Mouse (Mus musculus) embryonic facial prominence, embryonic 11.5 days (tissue): ENCODE results near the gene Psmb11. TPM values are rescaled to one million over a fixed set of nuclear protein-coding genes. Genes with fewer than 3 reads are reported as not detected.
A peak's percentile ranks its signal among the peaks of the same experiment; 100 is the strongest.

Experiments used
- ATAC-seq: fragments of 200-750 bp; cut with Nextera tagmentation; replicated peaks from 2 replicates; pipeline ENCODE4 v1.8.0; 2017; ENCODE audit warnings: low read depth; ENCODE audit not compliant: insufficient number of reproducible peaks, low FRiP score, low TSS enrichment
- DNase-seq: peaks from one replicate; pipeline ENCODE4 v3.0.0-alpha.2; 2015; ENCODE audit warnings: low spot score
- H3K27ac ChIP-seq: fragments of 300-500 bp; sonication (generic); replicated peaks from 2 replicates; pipeline ENCODE4 v1.5.1; 2014; ENCODE audit warnings: mild to moderate bottlenecking, low read depth, low read length, control low read depth
- H3K27me3 ChIP-seq: fragments of 300-500 bp; sonication (generic); 2 replicates; pipeline ENCODE4 v1.6.1; 2014; ENCODE audit warnings: mild to moderate bottlenecking, low read length, moderate library complexity, mixed read lengths; ENCODE audit not compliant: control insufficient read depth, insufficient read depth
- H3K36me3 ChIP-seq: fragments of 300-500 bp; sonication (generic); replicated peaks from 2 replicates; pipeline ENCODE4 v1.6.1; 2014; ENCODE audit warnings: low read depth, mild to moderate bottlenecking, low read length, moderate library complexity, mixed read lengths; ENCODE audit not compliant: control insufficient read depth, insufficient read depth
- H3K4me1 ChIP-seq: fragments of 300-500 bp; sonication (generic); 2 replicates; pipeline ENCODE4 v1.6.1; 2014; ENCODE audit warnings: low read length, mixed read lengths; ENCODE audit not compliant: control insufficient read depth, insufficient read depth
- H3K4me2 ChIP-seq: fragments of 300-500 bp; sonication (generic); 2 replicates; pipeline ENCODE4 v1.6.1; 2014; ENCODE audit warnings: low read depth, mild to moderate bottlenecking, control low read depth, low read length, moderate library complexity
- H3K4me3 ChIP-seq: fragments of 300-500 bp; sonication (generic); 2 replicates; pipeline ENCODE4 v1.5.1; 2014; ENCODE audit warnings: low read depth, low read length, control low read depth
- H3K9ac ChIP-seq: fragments of 300-500 bp; sonication (generic); replicated peaks from 2 replicates; pipeline ENCODE4 v1.6.1; 2014; ENCODE audit warnings: mild to moderate bottlenecking, control low read depth, low read length
- H3K9me3 ChIP-seq: fragments of 300-500 bp; sonication (generic); replicated peaks from 2 replicates; pipeline ENCODE4 v1.6.1; 2016; ENCODE audit warnings: mild to moderate bottlenecking, low read length, inconsistent platforms, mixed read lengths; ENCODE audit not compliant: control insufficient read depth
- WGBS: fragments of 180-500 bp; shearing (Covaris S2); extraction: QIAGEN DNeasy Blood & Tissue Kit; methylation state at CpG from one replicate; pipeline ENCODE4 v1.1.7; 2014; 5-methylcytosine and 5-hydroxymethylcytosine counted together
- polyA plus RNA-seq: library from polyadenylated mRNA; unstranded; fragments of >200 nt; fragmentation: Nextera tagmentation; extraction: Ambion mirVana; gene quantifications from 2 replicates; pipeline ENCODE4 v1.2.1, GENCODE M21; 2014

Gene Psmb11
- polyA plus RNA-seq, 1 experiment from 2014 or later, result not detected

DNA sequence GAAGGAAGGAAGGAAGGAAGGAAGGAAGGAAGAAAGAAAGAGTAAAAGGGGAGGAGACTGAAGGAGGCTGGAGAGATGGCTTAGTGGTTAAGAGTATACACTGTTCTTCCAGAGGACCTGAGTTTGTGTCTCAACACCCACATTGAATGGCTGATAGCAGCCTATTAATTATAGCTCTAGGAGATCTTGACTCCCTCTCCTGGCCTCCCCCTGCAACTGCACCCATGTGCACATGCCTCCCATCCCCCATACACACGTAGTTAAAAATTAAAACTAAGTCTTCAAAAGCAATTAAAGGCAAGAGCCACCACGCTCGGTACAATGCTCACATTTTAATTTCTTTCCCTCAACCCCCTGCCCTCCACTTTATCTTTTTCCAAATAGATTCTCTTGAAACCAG, 27.2 kb upstream of the Psmb11 start:
- ATAC-seq, result no peak
- no peak for DNase-seq
- H3K27ac ChIP-seq, result no peak overlapping the region

GRCm38 (mm10) chr14:54594631-54595414, 26.4 kb upstream of the Psmb11 start:
- Histone ChIP-seq H3K9me3 (no peaks in the 10 kb centered on the region), H3K27me3 (no peaks in the 10 kb centered on the region), H3K27ac (no peak overlapping the region), H3K36me3 (no peaks in the 10 kb centered on the region), H3K4me2 (no peak overlapping the region), H3K4me3 (no peak overlapping the region), H3K9ac (no peak overlapping the region), H3K4me1 (no peaks in the 10 kb centered on the region)
- 67% methylated on average over 28 of the region's 28 CpGs for whole genome bisulfite sequencing
- DNase-seq (no peak), ATAC-seq (no peak)

More for the DNA sequence above, 27.2 kb upstream of the Psmb11 start:
- no peak overlapping the region for H3K4me3 ChIP-seq
- no peaks in the 10 kb centered on the region for H3K9me3 ChIP-seq
- no peak overlapping the region for H3K9ac ChIP-seq
- 87% methylated on average over 3 of the region's 3 CpGs for WGBS
- no peaks in the 10 kb centered on the region for H3K4me1 ChIP-seq
- H3K4me2 ChIP-seq, result no peak overlapping the region
- H3K36me3 ChIP-seq, result no peaks in the 10 kb centered on the region
- no peaks in the 10 kb centered on the region for H3K27me3 ChIP-seq

GRCm38 (mm10) chr14:54597084-54597483, 24.1 kb upstream of the Psmb11 start:
- H3K4me3 ChIP-seq, result no peak overlapping the region
- no peak overlapping the region for H3K27ac ChIP-seq
- H3K9me3 ChIP-seq, result no peaks in the 10 kb centered on the region
- no peak overlapping the region for H3K9ac ChIP-seq
- no peak for DNase-seq
- no peak for ATAC-seq
- no peaks in the 10 kb centered on the region for H3K36me3 ChIP-seq
- H3K4me1 ChIP-seq, result no peaks in the 10 kb centered on the region
- H3K27me3 ChIP-seq, result no peaks in the 10 kb centered on the region
- no peak overlapping the region for H3K4me2 ChIP-seq
- WGBS, result 79% methylated on average over 7 of the region's 7 CpGs

DNA sequence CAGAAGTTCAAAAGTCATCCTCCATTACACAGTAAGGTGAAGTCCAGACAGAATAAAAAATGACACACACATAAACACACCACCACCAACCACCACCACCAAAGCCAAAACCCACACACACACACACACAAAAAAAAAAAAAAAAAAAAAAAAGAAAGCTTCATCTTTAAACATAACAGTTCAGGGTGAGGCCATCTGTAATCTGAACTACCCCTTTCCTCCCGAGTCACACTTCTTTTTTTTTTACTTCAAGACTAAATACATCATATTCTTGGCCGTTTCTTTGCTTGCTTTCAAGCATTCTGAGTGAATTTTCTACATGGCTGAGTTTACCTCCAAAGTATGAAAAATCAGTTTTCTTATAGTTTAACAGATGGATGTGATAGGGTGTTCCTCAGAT, 19.6 kb upstream of the Psmb11 start:
- no peak for DNase-seq
- no peak overlapping the region for H3K27ac ChIP-seq
- no peak overlapping the region for H3K9ac ChIP-seq
- no peak overlapping the region for H3K4me2 ChIP-seq
- 66% methylated on average over 2 of the region's 2 CpGs for WGBS
- no peaks in the 10 kb centered on the region for H3K9me3 ChIP-seq
- H3K4me1 ChIP-seq, result no peaks in the 10 kb centered on the region
- H3K4me3 ChIP-seq, result no peak overlapping the region
- H3K36me3 ChIP-seq, result no peaks in the 10 kb centered on the region
- H3K27me3 ChIP-seq, result no peaks in the 10 kb centered on the region
- ATAC-seq, result no peak

DNA sequence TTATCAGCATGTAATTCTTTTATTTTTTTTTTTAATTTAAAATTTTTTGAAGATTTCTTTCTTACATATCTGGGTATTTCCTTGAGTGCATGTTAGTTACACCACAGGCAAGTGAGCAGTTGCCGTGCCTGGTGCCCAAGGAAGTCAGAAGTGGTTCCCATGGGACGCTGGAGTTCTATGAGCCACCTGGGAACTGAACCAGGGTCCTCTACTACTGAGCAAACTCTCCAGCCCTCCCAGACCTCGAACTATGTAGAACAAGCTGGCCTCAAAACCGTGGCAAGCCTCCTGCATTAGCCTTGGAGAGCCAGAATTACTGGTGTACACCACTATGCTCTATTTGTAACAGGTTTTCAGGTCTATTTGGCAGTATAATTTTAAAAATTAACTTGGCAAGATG, 18.6 kb upstream of the Psmb11 start:
- DNase-seq (peak; percentile 40), ATAC-seq (peak; percentile 9; the same call in 1 of the 2 replicates)
- H3K9ac ChIP-seq, result peak overlapping the region; percentile 83
- peak overlapping the region; percentile 52 for H3K4me2 ChIP-seq
- H3K36me3 ChIP-seq, result no peaks in the 10 kb centered on the region
- no peaks in the 10 kb centered on the region for H3K9me3 ChIP-seq
- no peaks in the 10 kb centered on the region for H3K4me1 ChIP-seq
- no peaks in the 10 kb centered on the region for H3K27me3 ChIP-seq
- H3K4me3 ChIP-seq, result peak overlapping the region; percentile 61
- WGBS, result 38% methylated on average over 4 of the region's 4 CpGs
- peak overlapping the region; percentile 72 for H3K27ac ChIP-seq

DNA sequence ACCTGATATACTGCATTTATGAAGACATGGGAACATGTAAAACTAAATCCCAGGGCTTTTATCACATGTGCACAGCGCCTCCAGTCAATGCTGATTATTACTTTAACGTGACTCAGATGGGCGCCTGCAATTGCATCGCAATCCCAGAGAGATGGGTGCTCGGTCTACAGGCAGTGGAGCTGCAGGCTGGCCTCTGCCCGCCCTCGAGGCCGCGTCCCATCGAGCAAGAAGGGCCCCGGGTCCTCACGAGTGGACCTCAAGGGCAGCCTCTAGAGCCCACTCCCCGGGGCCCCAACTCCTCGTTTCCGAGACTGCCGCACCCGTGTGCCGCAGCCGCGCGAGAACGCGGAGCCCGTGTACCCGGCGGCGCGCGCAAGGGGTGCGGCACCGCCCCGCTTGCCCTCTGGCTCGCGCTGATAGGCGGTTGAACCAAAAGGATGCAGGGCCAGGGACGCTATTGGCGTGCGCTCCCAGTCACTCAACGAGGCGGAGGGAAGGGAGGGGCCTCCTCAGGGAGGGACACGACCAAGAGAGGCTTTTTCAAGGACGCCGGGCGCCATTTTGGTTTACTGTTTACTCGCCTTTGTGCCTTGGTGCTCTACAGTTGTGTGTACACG, 18.1 kb upstream of the Psmb11 start:
- H3K9ac ChIP-seq, result peak overlapping the region; percentile 83
- peak overlapping the region; percentile 52 for H3K4me2 ChIP-seq
- DNase-seq (peak; percentile 98), ATAC-seq (peak; percentile 99)
- WGBS, result under 1% methylated on average over 46 of the region's 46 CpGs
- no peaks in the 10 kb centered on the region for H3K27me3 ChIP-seq
- no peaks in the 10 kb centered on the region for H3K36me3 ChIP-seq
- peak overlapping the region; percentile 61 for H3K4me3 ChIP-seq
- peak overlapping the region; percentile 72 for H3K27ac ChIP-seq
- no peaks in the 10 kb centered on the region for H3K9me3 ChIP-seq
- H3K4me1 ChIP-seq, result no peaks in the 10 kb centered on the region

- no peaks in the 10 kb centered on the region for H3K36me3 ChIP-seq
- 85% methylated on average over 8 of the region's 8 CpGs for WGBS
- DNase-seq (no peak), ATAC-seq (no peak)
- peak overlapping the region; percentile 58 for H3K27ac ChIP-seq
- H3K4me2 ChIP-seq, result peak overlapping the region; percentile 26
- H3K4me3 ChIP-seq, result peak overlapping the region; percentile 61
- no peaks in the 10 kb centered on the region for H3K9me3 ChIP-seq
- H3K4me1 ChIP-seq, result no peaks in the 10 kb centered on the region
- H3K27me3 ChIP-seq, result no peaks in the 10 kb centered on the region
- peak overlapping the region; percentile 30 for H3K9ac ChIP-seq
Measured at GRCm38 (mm10) chr14:54603686-54604085, 17.5 kb upstream of the Psmb11 start.

- Histone ChIP-seq H3K4me2 (peak within 1 kb of the TSS; percentile 53), H3K9me3 (no peaks in the 10 kb centered on the region), H3K4me3 (peak within 1 kb of the TSS; percentile 49), H3K4me1 (no peaks in the 10 kb centered on the region), H3K36me3 (no peaks in the 10 kb centered on the region), H3K9ac (peak within 1 kb of the TSS; percentile 68), H3K27ac (0 out of 2 replicates have a peak within 1 kb of the TSS, but pooled peaks have one; percentile 28), H3K27me3 (no peaks in the 10 kb centered on the region)
- ATAC-seq (no peak; the same call in 1 of the 2 replicates), DNase-seq (peak; percentile 85)
- under 1% methylated on average over 39 of the region's 39 CpGs for WGBS
Measured at GRCm38 (mm10) chr14:54605752-54606321, 15.4 kb upstream of the Psmb11 start, which contains the start of gene 4931414P19Rik. 4931414P19Rik (minus strand) TSS chr14:54605993.
